Mouse (Mus musculus): ENCODE measurements at regions not wholly inside any gene's neighbourhood (a gene's known extent, or its start where the extent isn't known, plus 50 kb on each side); places are given as distances from the start of the nearest gene placed in this dataset.
A peak's percentile ranks its signal among the peaks of the same experiment; 100 is the strongest.

DNA sequence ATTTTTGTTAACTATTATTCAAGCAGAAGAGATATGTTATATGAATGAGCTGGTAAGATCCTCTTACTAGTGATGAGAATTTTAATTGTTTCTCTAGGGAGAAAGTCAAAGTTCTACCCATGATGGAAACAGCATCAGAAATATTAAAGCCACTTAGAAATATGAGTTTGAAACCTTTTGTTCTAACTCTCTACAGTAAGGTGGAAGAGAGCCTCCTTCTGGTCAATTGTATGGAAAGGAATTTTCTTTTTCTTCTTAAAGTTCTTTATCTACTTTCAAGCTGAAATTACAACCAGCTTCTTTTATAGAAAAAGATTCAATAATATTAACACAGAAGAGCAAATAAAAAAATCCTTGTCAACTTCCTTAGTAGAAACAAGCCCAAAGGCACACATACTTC, 94.4 kb upstream of the E2f7 start:
- no peak for DNase-seq (ENCODE audit: low spot score in 2 of 2)

DNA sequence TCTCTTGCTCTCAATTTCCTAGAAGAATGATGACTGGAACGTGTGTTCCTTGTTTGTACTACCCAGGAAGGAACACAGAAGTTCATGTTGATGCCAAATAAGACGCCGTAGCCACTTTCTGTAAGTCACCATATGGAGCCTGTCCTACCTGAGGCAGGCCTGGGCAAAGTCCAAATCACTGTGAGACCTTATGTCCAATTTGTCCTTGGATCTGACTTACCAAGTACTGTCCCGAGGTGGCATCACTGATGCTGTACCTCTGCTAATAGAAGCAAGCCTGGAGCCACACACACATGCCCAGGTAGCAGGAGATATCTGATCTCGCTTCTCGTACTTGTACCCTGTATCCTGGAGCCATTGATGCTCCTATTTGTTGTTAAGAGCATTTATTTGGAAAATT, 91.2 kb upstream of the E2f7 start:
- no peak for DNase-seq (ENCODE audit: low spot score in 2 of 2)

DNA sequence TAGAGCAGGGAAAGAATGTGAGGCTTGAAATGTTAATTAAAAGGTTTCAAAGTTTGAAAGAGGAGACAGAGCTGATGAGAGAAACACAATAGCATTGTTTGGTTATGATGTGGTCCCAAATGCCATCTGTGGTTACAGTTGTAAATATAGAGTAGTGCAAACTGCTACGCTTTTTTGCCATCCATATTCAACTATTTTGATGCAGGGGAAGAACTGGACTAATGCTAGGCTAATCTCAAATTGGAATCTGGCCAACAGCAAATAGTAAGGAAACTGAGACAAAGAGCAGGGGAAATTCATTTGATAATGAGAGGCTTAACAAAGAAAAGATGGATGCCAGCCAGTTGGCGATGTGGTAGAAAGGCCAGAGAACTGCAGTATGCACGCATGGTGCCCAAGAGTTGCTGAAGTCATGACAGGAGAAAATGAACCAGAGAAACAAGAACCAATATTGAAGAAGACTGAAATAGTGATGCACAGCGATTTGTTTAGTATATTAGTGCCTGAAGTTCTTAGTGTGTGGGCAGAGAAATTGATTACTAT, 87.0 kb upstream of the E2f7 start:
- no peak for DNase-seq (ENCODE audit: low spot score in 2 of 2)

DNA sequence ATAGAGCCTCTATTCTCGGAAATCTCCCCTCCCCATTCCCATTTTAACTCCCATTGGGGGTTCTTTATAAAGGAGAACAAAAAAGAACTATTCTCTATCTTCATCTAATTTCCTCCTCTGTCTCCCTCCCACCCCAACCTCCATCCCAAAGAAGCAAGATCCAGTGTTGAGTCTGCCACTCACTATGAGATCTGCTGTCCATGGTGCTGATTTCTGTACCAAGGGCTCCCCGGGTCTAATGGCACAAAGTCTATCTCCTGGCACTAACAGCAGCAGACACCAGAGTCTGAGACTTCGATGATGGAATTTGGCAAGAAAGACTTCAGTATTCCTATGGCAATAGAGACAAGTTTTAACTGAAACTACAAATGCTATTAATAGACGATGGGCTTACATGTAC, 68.7 kb upstream of the E2f7 start:
- DNase-seq (ENCODE audit: low spot score in 2 of 2), result peak; percentile 18 to 43

Data from gastrocnemius, postnatal 4 days (tissue).